Mouse (Mus musculus): ENCODE measurements at regions not wholly inside any gene's neighbourhood (a gene's known extent, or its start where the extent isn't known, plus 50 kb on each side); places are given as distances from the start of the nearest gene placed in this dataset.

DNA sequence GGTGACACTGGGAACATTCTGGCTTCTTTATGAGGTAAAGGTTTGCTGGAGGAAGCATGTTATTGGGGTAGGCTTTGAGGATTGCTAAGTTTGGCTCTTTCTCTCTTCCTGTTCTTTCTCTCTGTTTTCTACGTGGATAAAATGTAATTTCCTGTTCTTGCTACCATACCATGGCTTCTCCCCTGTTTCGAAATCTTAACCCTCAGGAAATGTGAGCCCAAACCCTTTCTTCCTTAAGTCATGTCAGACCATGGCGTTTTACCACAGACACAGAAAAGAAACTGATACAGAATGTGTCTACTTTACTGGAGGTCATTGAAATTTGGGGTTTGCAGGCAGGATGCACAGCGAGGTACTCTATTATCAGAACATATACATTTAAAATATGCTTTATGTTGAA lies 552.7 kb upstream of the Camk1g start:
- no peak for DNase-seq

DNA sequence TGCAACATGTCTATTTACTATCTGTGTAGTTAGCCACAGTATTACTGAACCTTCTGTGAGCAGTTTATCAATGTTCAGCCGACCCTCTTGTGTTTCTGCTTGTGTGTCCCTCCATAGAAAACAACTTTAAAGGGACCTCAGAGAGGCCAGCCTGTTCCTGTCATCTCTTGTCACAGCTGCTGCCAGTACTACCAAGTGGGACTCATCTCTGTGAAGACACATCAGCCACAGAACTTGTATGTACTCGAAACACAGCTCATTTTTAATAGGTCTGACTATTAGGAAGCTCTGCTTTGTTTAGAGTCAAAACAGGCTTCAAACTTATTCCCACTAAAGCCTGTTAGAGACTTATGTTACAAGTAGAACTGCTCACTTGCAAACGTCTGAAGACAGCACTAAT lies 549.1 kb upstream of the Camk1g start:
- DNase-seq, result no peak

DNA sequence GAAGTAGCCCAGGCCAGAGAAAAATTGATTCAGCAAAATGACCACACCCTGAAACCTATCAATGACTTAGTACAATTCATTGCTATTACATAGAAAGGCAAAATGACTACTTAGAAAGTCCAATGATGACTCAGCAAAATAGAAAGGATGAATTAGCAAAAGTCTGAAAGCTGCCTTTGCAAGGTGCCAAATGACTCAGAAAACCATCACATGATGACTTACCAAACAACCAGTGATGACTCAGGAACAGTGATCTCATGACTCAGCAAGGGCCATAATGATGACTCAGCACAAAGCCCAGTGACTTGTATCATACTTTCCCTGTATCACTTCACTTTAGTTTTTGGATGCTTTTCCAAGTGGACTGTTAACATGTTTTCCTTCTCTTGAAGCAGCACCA lies 535.6 kb upstream of the Camk1g start:
- DNase-seq, result no peak

DNA sequence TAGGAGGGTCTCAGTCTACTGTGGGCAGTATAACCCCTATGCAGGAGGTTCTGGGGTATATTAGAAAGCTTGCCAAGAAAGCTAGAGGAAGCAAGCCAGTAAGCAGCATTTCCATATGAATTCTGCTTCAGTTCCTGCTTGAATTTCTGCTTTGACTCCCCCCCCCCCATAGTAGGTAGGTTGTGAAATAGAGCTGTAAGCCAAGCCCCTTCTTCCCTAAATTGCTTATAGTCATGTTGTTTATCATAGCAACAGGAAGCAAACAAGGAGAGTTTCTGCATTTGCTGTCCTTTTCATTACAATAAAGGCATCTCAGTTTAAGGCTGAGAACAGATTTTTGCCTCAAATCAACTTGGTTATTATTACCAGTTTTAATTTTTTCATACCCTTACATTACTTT lies 524.0 kb upstream of the Camk1g start:
- DNase-seq, result no peak

DNA sequence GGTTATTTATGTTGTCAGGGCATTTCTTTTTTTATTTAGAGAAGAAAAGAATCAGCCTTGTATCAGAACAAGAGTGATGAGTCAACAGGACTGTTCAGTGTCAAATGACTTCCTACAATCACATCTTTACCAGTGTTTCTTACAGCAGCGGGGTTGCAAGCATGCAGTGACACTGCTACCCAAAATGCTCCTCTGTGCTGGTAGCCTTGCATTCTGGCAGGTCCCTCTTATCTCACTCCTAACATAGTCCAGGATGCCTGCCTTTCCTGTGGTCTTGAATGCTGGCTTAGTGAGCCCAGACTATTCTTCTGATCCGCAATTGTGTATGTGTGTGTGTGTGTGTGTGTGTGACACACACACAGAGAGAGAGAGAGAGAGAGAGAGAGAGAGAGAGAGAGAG lies 506.4 kb upstream of the Camk1g start:
- no peak for DNase-seq

DNA sequence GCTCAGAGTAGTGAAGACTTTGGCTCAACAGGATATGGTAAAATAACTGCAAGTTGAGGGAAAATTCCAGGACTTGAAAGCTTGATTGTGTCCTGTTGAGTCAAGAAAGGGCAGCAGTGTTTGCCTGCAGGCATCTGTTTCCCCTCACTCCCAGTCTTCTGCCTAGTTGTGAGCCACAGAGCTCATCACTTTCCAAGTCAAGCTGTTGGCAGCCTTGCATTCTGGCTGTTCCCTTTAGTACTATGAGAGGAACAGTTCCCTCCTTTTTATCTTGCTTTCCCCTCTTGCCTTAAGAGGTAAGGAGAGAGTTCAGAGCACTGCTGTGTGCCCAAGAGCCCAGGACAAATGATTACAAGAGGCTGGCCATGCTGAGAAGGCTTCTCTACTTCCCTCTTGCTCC lies 506.0 kb upstream of the Camk1g start:
- DNase-seq, result no peak

DNA sequence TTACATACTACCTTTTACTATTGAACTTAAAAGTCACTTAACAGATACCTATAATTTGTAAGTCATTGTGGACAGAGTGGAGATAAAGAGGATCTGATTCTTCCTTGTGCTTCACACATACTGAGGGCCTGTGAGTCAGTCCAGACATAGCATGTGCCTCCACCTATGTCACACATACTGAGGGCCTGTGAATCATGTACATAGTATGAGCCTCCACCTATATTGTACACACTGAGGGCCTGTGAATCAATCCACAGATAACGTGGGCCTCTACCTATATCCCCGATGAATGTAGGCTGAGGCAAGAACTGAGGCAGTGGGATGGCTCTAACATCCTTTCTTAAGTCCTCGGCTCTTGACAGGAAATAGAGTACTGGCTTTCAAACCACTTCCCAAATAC lies 505.2 kb upstream of the Camk1g start:
- DNase-seq, result no peak

DNA sequence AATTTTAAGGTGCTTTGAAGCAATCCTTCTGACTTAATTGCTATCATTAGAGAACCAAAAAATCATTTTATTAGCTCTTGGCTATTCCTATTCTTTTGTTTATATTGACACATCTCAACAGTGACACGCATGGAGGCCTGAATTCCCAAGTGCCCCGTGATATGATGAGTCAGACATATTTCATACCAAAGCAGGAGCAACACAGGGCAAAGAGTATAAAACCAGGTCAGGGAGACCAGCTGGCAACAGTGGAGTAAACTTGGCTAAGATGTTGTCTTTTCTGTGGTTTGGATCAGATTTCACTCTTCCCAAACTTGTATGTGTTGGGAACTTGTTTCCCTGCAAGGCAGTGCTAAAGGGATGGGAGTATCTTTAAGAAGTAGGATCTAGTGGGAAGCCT lies 500.6 kb upstream of the Camk1g start:
- DNase-seq, result no peak

DNA sequence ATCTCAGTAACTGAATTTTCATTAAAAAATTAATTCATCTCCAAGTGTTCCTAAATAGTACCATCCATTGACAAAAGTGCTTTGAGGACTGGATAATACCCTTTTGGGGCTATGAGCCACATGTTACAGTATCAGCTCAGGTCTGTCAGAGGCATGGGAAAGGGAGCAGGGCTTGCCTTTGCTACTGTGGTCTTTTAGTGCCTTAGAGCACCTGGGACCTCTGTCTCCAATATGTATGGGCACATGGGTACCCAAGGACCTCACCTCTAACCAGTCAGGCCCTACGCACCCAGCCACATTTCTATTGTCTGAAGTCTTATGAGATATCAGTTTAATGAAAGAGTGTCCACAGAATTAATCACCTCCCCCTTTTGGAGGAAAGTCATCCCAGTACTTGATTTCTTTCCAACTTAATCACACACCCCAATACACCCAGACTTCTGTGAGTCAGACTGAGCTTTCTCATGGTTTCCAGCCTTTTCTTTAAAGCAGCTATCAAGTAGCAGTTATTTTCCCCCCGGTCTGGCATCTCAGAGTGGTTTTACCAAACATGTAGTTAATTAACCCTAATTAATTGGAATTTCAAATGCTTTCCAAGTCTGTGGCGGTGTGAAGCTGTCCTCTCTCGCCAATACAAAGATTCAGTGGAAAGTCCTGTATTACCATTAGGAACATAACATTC lies 498.7 kb upstream of the Camk1g start:
- no peak for DNase-seq

DNA sequence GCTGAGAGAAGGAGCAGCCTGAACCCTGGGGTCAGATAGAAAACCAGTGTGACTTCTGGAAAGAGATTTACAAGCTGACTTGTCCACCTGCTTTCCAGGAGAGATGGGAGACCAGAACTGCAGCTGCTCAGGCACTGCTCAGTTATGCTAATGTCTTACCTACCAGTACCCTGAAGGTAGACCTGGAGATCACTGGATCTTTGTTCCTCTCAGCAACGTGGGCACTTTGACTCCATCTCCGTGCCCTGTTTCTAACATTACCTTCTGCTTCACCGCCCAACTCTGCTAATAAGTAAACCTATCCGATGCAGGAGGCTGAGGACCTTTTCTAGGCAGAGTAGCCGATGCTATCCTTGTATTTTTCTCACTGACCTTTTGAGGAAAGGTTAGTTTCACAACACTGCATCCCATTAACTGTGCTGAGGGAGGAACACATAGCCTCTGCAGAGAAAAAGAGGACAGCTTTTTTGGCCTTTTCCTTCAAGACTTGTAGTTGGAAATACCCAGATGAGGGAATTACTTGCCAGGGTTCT lies 490.7 kb upstream of the Camk1g start:
- no peak for DNase-seq

DNA sequence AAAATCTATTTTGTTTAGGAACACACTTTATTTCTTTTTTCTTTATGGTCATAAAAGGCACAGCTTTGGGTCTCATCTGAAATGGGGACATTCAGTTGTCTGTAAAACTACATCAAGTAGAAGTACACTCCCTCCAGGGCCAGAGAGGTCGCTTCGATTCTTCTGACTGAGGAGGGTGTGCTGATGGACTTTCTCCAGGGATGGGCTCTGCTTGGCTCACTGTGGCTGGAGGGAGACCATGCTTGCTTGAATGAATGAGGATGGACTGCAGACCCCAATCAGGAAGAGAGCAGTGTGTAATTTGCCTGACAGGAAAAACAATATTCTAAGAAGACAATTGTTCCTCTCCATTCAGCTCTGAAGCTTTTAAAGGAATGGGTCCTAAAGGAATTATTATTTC lies 490.3 kb upstream of the Camk1g start:
- no peak for DNase-seq

DNA sequence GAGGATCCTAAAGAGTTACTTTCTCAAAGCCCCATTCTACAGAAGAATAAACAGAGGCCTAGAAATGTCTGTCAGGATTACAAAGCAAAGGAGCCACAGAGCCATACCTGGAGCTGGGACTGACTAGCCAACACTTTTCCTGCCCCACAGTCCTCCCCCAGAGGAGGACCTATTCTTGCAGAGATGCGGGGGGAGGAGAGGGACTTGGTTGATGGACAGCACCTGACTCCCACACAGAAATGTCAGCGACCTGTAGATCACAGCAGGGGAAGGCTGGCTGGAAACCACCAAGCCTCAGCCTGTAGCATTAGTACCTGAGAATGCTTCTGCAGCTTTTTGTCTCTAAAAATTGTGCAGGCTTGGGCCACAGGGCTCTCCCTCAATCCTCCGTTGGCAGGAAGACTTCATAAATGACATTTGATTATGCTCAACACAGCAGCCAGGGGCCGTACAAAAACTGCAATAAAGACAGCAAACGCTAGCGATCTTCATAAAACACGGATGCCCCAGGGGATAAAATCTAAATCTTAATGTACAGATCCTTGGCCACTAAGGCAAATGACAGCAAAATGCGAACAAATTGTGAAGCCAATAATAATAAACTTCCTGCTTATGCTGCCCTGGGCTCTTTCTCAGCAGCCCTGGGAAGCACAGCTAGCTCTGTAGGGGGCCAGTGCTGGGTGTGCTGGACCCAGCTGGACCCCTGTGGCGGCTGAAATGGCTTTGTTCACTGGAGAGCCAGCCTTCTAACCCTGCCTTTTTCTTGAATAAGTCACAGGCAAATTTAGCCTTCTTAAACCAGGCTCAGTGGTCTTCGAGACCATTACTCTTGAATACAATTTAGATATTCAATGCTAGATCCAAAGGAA lies 489.4 kb upstream of the Camk1g start:
- no peak for DNase-seq

DNA sequence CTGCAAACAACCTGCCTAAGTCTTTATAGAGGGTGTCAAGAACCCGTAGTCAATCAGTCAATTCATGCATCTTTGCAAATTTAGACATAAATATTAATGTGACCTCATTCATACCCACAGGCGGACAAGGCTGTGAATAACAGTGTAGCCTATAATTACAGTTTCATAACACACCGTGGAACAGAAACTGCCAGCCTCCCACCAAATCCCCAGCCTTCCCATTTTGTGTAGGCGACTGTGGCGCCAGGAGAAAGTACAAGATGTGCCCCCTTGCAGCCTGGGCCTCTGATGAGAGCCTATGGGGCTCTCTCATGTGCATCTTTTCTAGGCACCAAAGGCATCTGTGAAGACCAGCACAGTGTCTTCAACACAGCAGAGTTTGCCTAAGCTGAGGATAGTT lies 477.8 kb upstream of the Camk1g start:
- DNase-seq, result no peak

DNA sequence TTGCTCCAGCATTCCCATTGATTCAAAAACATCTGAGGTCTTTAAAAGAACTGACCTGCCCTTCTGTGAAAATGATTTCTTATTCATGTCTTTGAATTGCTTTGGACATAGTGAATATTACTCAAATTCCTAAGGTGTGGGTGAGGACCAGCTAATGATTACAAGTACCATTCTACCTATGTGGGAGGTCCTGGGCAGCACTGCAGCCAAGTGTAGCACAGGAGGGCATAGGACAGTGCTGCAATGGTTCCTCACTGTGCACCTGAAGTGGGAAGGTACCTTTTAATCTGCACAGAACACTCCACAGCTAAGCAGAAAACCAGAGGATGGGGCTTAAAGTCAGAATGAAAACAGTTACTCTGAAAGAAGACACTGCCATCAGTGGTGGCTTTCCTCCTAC lies 474.8 kb upstream of the Camk1g start:
- no peak for DNase-seq

DNA sequence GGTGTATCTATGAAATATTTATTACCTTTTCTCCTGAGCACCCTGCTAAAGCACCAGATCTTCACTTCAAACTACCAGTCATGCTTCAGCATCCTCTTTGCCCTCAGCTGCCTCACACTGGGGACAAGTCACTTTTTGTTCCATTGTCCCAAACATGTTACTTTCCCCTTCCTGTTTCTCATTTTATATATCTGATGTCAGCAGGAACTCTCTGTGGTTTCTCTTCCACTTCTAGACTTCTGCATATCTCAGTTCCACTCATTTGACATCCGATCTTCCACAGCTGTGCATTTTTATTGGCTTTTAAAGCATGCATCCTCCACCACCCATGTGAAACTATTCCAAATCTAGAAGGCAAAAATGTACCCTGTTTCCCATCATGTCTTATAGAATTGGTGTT lies 474.4 kb upstream of the Camk1g start:
- no peak for DNase-seq

DNA sequence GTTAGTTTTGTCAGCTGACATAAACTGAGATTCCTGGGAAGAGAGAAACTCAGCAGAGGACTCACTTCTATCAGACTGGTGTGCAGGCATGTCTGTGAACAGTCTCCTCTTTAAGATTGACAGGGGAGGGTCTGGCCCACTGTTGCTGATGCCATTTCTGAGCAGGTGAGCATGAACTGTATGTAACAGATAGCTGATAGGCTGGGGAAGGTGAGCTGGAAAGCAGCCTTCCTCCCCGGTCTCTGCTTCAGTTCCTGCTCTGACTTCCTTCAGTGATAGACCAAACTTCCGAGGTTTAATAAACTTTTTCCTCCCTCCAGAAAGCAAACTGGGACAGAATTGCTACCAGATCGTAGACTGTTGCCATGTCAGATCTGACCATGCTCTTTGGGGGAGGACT lies 430.9 kb upstream of the Camk1g start:
- DNase-seq, result no peak

DNA sequence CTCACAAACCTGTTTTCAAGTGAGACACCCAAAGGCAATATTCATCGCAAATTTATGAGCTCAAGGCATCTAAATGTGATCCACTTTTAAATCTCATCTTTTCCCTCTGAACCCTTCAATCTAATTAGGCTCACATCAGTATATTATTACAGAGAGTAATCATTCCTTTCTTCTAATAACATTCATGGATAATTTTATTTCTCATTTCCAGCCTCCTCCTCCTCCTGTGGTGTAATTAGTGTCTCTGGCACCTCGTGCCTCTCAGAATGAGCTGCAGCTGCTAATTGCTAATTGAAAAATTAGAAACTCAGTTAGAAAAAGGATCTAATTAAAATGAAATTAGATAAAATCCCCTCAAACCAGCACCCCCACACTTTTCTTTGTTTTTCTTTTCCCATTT lies 420.5 kb upstream of the Camk1g start:
- no peak for DNase-seq

DNA sequence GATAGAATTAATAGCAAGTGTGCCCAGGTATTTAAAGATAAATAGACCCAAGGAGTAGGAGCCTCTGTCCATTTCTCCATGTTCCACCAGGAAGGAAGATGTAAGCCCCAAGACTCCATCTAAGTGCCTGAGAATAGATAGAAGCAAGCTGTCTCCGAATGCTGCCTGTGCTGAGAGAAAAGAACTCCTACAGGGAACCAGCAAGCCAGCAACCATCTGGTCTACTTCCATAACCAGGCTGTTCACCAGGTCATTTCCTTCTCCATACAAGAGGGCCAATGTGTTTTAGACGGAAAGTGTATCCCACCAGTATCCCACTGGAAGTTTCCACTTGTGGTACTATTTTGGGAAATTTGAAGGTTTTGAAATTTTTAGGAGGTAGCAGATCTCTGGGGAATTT lies 418.4 kb upstream of the Camk1g start:
- no peak for DNase-seq

DNA sequence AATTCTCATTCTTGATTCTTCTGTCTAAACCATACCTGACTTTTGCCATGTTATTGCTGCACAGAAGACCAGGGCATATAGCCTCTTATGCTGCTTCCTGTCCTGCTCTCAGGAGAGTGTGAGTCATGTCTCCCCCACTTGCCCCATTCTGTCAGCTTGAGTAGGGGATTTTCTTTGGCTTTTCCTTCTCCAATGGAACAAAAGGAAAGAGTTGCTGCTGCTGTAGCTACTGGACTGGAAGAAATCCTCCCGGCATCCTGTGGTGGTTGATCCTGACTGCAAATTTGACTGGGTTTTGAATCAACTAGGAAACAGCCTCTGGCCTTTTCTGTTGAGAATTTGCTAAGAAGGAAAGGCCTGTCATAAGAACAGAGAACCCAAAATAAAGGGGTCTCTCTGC lies 417.3 kb upstream of the Camk1g start:
- no peak for DNase-seq

DNA sequence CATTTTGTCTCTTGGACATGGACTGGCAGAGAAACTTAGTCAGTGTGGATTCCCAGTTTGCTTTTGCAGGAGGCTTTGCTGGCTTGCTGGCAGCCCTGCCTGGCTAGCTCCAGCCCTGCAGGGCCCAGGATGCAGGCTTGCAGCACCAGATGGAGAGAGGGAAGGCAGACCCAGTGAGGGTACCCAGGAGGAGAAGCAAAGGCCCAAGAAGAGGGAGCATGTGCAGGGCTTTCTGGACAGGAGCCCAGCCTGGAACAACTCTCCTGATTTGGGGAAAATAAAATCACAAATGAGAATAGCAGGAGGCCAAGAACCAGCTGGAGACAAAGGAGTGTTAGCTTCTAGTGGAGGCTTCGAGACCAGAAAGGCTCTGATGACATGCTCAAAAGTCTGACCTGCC lies 414.9 kb upstream of the Camk1g start:
- no peak for DNase-seq

DNA sequence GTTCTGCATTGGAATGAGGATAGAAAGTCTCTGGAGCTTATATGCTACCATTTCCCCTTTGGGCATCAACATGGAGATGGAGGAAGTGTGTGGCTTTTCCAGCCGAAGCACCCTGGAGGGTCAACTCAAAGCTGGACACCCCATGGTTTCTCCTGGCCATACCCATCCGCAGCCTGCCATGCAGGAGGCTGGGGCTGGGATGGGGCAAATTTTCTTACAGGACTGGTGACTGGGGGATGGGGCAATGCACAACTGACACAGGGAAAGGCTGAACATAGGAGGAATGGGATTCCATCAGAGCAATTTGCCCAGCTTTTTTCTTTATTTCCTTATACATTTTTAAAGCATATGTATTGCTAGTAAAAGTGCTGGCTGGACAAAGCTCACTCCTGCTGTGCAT lies 414.4 kb upstream of the Camk1g start:
- no peak for DNase-seq

DNA sequence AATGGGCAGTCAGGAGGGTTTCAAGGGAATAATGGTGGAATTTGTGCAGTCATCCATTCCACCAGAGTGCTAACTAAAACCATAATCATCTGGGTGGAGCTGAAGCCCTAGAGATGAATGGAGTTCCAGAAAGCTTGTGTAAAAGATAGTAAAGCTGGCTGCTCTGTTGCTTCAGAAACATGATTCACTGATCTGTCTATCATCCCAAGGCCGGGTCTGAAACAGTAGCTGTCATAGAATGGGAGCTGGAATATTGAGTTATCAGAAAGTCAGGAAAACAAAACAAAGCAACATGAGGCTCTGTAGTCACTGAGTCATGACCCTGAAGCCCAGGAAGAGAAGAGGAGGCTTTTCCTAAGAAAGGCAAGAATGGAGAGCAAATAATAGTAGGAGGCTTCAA lies 408.1 kb upstream of the Camk1g start:
- no peak for DNase-seq

DNA sequence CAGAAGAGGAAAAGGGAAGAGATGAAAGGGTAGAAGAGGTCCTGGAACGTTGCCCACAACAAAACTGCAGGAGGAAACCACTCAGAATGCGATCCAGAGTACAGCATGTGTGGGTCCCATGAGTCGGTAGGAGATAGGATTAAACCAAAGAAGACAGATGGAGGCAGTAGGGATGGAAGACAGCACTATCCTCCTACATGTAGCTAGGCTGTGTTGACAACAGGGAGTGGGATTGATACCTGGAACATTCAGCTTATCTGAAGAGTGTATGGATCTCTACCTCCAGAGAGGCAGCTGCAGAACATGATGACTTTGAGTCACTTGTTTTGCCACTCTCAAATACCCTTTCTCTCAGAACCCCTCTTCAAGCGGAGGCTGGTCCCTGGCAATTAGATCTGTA lies 399.4 kb upstream of the Camk1g start:
- DNase-seq, result no peak

DNA sequence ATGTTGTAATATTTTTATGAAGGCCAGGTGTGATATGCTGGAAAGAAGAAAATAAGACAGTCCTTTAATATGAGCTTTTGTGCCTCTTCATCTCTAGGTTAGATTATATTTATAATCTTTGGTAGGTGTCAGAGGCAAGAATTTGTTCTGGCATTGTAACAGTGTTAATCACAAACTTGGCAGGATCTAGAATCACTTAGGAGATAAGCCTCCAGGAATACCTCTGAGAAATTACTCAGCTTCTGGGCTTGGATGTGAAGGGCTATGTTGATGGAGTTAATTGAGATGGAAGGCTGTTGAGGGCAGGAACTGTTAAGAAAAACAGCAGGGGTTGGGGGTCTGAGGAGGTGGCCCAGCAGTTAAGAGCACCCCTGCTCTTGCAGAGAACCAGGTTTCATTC lies 394.0 kb upstream of the Camk1g start:
- no peak for DNase-seq

DNA sequence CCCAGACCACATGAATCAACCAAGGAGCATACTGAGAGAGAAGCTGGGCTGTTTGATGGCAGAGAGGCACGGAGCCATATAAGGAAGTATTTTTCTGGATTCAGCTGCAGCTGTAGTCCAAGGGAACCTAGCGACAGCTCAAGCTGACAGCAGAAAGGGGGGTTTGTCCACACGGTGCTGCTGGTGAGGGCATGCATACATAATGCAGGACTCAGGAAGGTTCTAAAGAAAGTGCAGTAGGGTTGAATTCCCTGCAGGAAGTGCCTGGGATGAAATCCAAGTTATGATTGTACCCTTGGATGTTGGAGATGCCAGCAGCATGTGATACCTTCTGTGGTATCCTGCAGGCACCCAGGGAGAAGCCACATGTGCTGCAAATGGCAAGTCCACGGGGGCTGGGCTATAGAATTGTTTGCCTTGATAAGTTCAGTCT lies 381.7 kb upstream of the Camk1g start:
- no peak for DNase-seq

Data from thymus, postnatal 25 days (tissue).